ENCODE assay signal across 20 mouse cellular contexts in the genomic region with DNA sequence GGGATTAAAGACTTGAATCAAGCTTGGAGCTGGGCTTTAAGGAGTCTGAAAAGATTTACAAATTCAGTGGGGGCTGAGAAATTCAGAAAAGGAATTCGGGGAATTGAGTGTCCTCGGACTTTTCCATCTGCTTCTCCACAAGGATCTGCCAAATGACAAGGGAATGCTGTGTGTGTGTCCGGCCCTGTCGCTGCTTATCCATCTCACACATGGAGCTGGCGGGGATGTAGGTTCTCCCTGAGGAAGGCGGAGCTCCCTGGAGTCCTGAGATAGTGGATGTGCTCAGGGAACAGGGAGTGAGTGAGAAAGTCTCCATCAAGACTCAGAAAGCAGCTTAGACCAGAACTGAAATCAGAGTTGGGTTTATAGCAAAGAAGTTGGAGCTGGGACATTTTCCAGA. TPM values are rescaled to one million over a fixed set of nuclear protein-coding genes. Genes with fewer than 3 reads are reported as not detected.
A peak's percentile ranks its signal among the peaks of the same experiment; 100 is the strongest.
DNase-seq lines count a peak whose midpoint lies in the region; ATAC-seq and TF ChIP-seq lines count a peak whose summit lies in the region.
"Had no signal": no experiment of that assay in that cellular context is flagged by ENCODE, and none has a peak within 500 bp of the region (broad histone marks: within the 10 kb centered on the region; RNA-seq: fewer than 3 reads in every experiment).

No protein-coding gene starts in this region.

- TF ChIP-seq CTCF in lung, postnatal 0 days (IDR thresholded peaks at IDR 0.05), result no peak

- WGBS in heart, embryonic 15.5 days, result 35% methylated on average over 6 of the region's 6 CpGs
- WGBS in lung, postnatal 0 days, result 49% methylated on average over 6 of the region's 6 CpGs

- peaks cover 24% of the 10 kb centered on the region for H3K4me1 ChIP-seq in heart, embryonic 15.5 days (replicated peaks)
- H3K4me1 ChIP-seq in lung, postnatal 0 days (ENCODE audit: insufficient read depth, low read depth, low read length), result no peaks in the 10 kb centered on the region; the same call in 1 of the 2 replicates
- H3K4me1 ChIP-seq: midbrain, embryonic 13.5 days; neural tube, embryonic 15.5 days had no signal

- no peaks in the 10 kb centered on the region for H3K9me3 ChIP-seq in heart, embryonic 15.5 days (replicated peaks)
- no peaks in the 10 kb centered on the region for H3K9me3 ChIP-seq in lung, postnatal 0 days (ENCODE audit: low read length)
- H3K9me3 ChIP-seq: embryonic facial prominence, embryonic 13.5 days; limb, embryonic 10.5 days; midbrain, embryonic 13.5 days; neural tube, embryonic 15.5 days had no signal

- no peak overlapping the region for H3K4me2 ChIP-seq in heart, embryonic 15.5 days
- no peak overlapping the region for H3K4me2 ChIP-seq in lung, postnatal 0 days (replicated peaks; ENCODE audit: low read depth, low read length)
- H3K4me2 ChIP-seq: embryonic facial prominence, embryonic 13.5 days; liver, embryonic 11.5 days; midbrain, embryonic 13.5 days; neural tube, embryonic 15.5 days had no signal

- no peak for ATAC-seq in heart, embryonic 15.5 days (replicated peaks; ENCODE audit: insufficient number of reproducible peaks, insufficient read depth, low FRiP score, low read depth)
- ATAC-seq in lung, postnatal 0 days, result peak; percentile 88
- ATAC-seq: hindbrain, embryonic 16.5 days; intestine, postnatal 0 days; midbrain, embryonic 13.5 days had no signal

- no peak overlapping the region for H3K4me3 ChIP-seq in heart, embryonic 15.5 days
- H3K4me3 ChIP-seq in lung, postnatal 0 days (ENCODE audit: low read depth, low read length), result no peak overlapping the region
- H3K4me3 ChIP-seq: embryonic facial prominence, embryonic 13.5 days; left cerebral cortex, adult 2 months; limb, embryonic 10.5 days; midbrain, embryonic 13.5 days; myocyte; neural tube, embryonic 15.5 days had no signal

- no peak overlapping the region for H3K9ac ChIP-seq in heart, embryonic 15.5 days
- no peak overlapping the region for H3K9ac ChIP-seq in lung, postnatal 0 days (replicated peaks; ENCODE audit: low read depth)
- H3K9ac ChIP-seq: embryonic facial prominence, embryonic 13.5 days; midbrain, embryonic 13.5 days; neural tube, embryonic 15.5 days had no signal

- peak; percentile 32 for DNase-seq in kidney, adult 11 months
- DNase-seq in kidney, postnatal 25 days, result no peak
- peak; percentile 17 for DNase-seq in ES-CJ7 (ENCODE audit: low read depth, low spot score)
- DNase-seq in lung, postnatal 0 days (ENCODE audit: low spot score), result peak; percentile 89
- no peak for DNase-seq in ovary, adult 18-20 months (ENCODE audit: low spot score)
- no peak for DNase-seq in thymus, postnatal 10 days (ENCODE audit: low spot score in 2 of 2)
- DNase-seq: cerebellum, adult 8-10 months; gastrocnemius, postnatal 14 days; thymus, adult 18-20 months had no signal

- no peaks in the 10 kb centered on the region for H3K27me3 ChIP-seq in heart, embryonic 15.5 days
- H3K27me3 ChIP-seq in lung, postnatal 0 days (replicated peaks; ENCODE audit: insufficient read depth, low read length), result no peaks in the 10 kb centered on the region
- H3K27me3 ChIP-seq: embryonic facial prominence, embryonic 13.5 days; midbrain, embryonic 13.5 days; neural tube, embryonic 15.5 days had no signal

- H3K27ac ChIP-seq in heart, embryonic 15.5 days, result peak overlapping the region; percentile 6; the same call in 1 of the 2 replicates
- peak overlapping the region; percentile 71; the same call in 1 of the 2 replicates for H3K27ac ChIP-seq in lung, postnatal 0 days (ENCODE audit: low read length)
- H3K27ac ChIP-seq: embryonic facial prominence, embryonic 13.5 days; left cerebral cortex, adult 2 months; limb, embryonic 10.5 days; midbrain, embryonic 13.5 days; neural tube, embryonic 15.5 days had no signal

- TF ChIP-seq EP300 in lung, postnatal 0 days (IDR thresholded peaks at IDR 0.05), result peak; percentile 35; the same call in 1 of the 2 replicates

- no peaks in the 10 kb centered on the region for H3K36me3 ChIP-seq in heart, embryonic 15.5 days
- H3K36me3 ChIP-seq in lung, postnatal 0 days (ENCODE audit: insufficient read depth, low read length), result no peaks in the 10 kb centered on the region
- H3K36me3 ChIP-seq: embryonic facial prominence, embryonic 13.5 days; limb, embryonic 10.5 days; midbrain, embryonic 13.5 days; neural tube, embryonic 15.5 days had no signal

RNA-seq across cellular contexts. Expression of a gene that starts 46.6 kb away (rescaled TPM):
- polyA plus RNA-seq in heart, embryonic 15.5 days (2015; fragmentation: Nextera tagmentation; extraction: Ambion mirVana), result 90.9 and 110 TPM in 2 replicates
- polyA plus RNA-seq in lung, postnatal 0 days (2015; fragmentation: Nextera tagmentation; extraction: Ambion mirVana), result 51.8 and 60.5 TPM in 2 replicates

RNA-seq across cellular contexts. Expression of a gene that starts 58.0 kb away (rescaled TPM):
- polyA plus RNA-seq in heart, embryonic 15.5 days (2015; fragmentation: Nextera tagmentation; extraction: Ambion mirVana), result 1.0 and 1.4 TPM in 2 replicates
- polyA plus RNA-seq in lung, postnatal 0 days (2015; fragmentation: Nextera tagmentation; extraction: Ambion mirVana), result 0.81 and 0.91 TPM in 2 replicates
- polyA plus RNA-seq: C2C12; embryonic facial prominence, embryonic 13.5 days; myocyte had no signal

Comparison
In these comparisons a context has a peak if more than half of its experiments do, and no peak if none do; other contexts are left out.
1. DNase-seq: peak in kidney, adult 11 months (single experiment), ES-CJ7 (single experiment) and lung, postnatal 0 days (single experiment); none in kidney, postnatal 25 days (0 of 2), ovary, adult 18-20 months (single experiment) and thymus, postnatal 10 days (0 of 2).